Mouse (Mus musculus) embryonic fibroblast, embryonic 13.5 days (primary cell): ENCODE data around the gene Utp15.

Experiments used
- CTCF ChIP-seq: IDR thresholded peaks from 2 replicates; pipeline ENCODE4 v1.5.1; 2011; ENCODE audit warnings: mild to moderate bottlenecking, control low read depth, low read length, moderate library complexity, borderline replicate concordance; ENCODE audit not compliant: insufficient read depth
- POLR2A ChIP-seq: IDR thresholded peaks from 2 replicates; pipeline ENCODE4 v1.6.1; 2011; ENCODE audit warnings: low read depth, mild to moderate bottlenecking, control low read depth, low read length, moderate library complexity

GRCm38 (mm10) chr13:98296072-98296471 is 33.2 kb upstream of the Utp15 start:
- no peak for TF ChIP-seq CTCF
- no peak for TF ChIP-seq POLR2A
